Mouse (Mus musculus): ENCODE data around the gene Grb7. TPM values are rescaled to one million over a fixed set of nuclear protein-coding genes. Genes with fewer than 3 reads are reported as not detected.

Grb7 gene
- polyA plus RNA-seq, 1 experiment from 2014 or later: 36.0 TPM

Other genes starting within 250 kb of the Grb7 start
- gene Cdk12, start 243.3 kb upstream of the Grb7 start, polyA plus RNA-seq (2015; fragmentation: Nextera tagmentation; extraction: Ambion mirVana): 5.5 and 5.7 TPM in 2 replicates
- not detected in 2 replicates for gene Neurod2, start 116.7 kb upstream of the Grb7 start, polyA plus RNA-seq (2015; fragmentation: Nextera tagmentation; extraction: Ambion mirVana)
- gene Ppp1r1b, start 98.0 kb upstream of the Grb7 start, polyA plus RNA-seq (2015; fragmentation: Nextera tagmentation; extraction: Ambion mirVana): 0.79 and 1.9 TPM in 2 replicates
- gene Stard3, start 88.0 kb upstream of the Grb7 start, polyA plus RNA-seq (2015; fragmentation: Nextera tagmentation; extraction: Ambion mirVana): 16.5 and 17.3 TPM in 2 replicates
- gene Tcap, start 62.6 kb upstream of the Grb7 start, polyA plus RNA-seq (2015; fragmentation: Nextera tagmentation; extraction: Ambion mirVana): 0.98 and 1.7 TPM in 2 replicates
- 0.12 TPM in 1 of 2 replicates, not detected in the other for gene Pnmt, start 59.9 kb upstream of the Grb7 start, polyA plus RNA-seq (2015; fragmentation: Nextera tagmentation; extraction: Ambion mirVana)
- gene Pgap3, start 45.9 kb upstream of the Grb7 start, polyA plus RNA-seq (2015; fragmentation: Nextera tagmentation; extraction: Ambion mirVana): 3.3 and 3.4 TPM in 2 replicates
- gene Erbb2, start 33.9 kb upstream of the Grb7 start, polyA plus RNA-seq (2015; fragmentation: Nextera tagmentation; extraction: Ambion mirVana): 1.8 and 2.1 TPM in 2 replicates
- gene Mien1, start 7.4 kb upstream of the Grb7 start, polyA plus RNA-seq (2015; fragmentation: Nextera tagmentation; extraction: Ambion mirVana): 55.9 and 57.9 TPM in 2 replicates
- 0.19 and 0.20 TPM in 2 replicates for gene Ikzf3, start 99.6 kb downstream of the Grb7 start, polyA plus RNA-seq (2015; fragmentation: Nextera tagmentation; extraction: Ambion mirVana)
- gene Zpbp2, start 104.7 kb downstream of the Grb7 start, polyA plus RNA-seq (2015; fragmentation: Nextera tagmentation; extraction: Ambion mirVana): 0.60 and 0.85 TPM in 2 replicates
- gene Ormdl3, start 141.0 kb downstream of the Grb7 start, polyA plus RNA-seq (2015; fragmentation: Nextera tagmentation; extraction: Ambion mirVana): 36.6 and 38.4 TPM in 2 replicates
- gene Lrrc3c, start 151.9 kb downstream of the Grb7 start, polyA plus RNA-seq (2015; fragmentation: Nextera tagmentation; extraction: Ambion mirVana): not detected in 2 replicates
- gene Gm12355, start 179.3 kb downstream of the Grb7 start, polyA plus RNA-seq (2015; fragmentation: Nextera tagmentation; extraction: Ambion mirVana): 0.12 and 0.47 TPM in 2 replicates
- gene Gsdma3, start 180.0 kb downstream of the Grb7 start, polyA plus RNA-seq (2015; fragmentation: Nextera tagmentation; extraction: Ambion mirVana): not detected in 2 replicates
- not detected in 2 replicates for gene Gsdma2, start 200.4 kb downstream of the Grb7 start, polyA plus RNA-seq (2015; fragmentation: Nextera tagmentation; extraction: Ambion mirVana)
- 0.04 TPM in 1 of 2 replicates, not detected in the other for gene Gsdma, start 218.0 kb downstream of the Grb7 start, polyA plus RNA-seq (2015; fragmentation: Nextera tagmentation; extraction: Ambion mirVana)
- 86.4 and 86.5 TPM in 2 replicates for gene Psmd3, start 236.2 kb downstream of the Grb7 start, polyA plus RNA-seq (2015; fragmentation: Nextera tagmentation; extraction: Ambion mirVana)

All from liver, embryonic 16.5 days (tissue).